25 mouse cellular contexts compared by ENCODE assay signal in genomic region chr11:16080811-16081351, GRCm38 (mm10).
DNase-seq lines count a peak whose midpoint lies in the region; ATAC-seq and TF ChIP-seq lines count a peak whose summit lies in the region.
"Had no signal": no experiment of that assay in that cellular context is flagged by ENCODE, and none has a peak within 500 bp of the region (broad histone marks: within the 10 kb centered on the region; RNA-seq: fewer than 3 reads in every experiment).

No protein-coding gene starts in this region.

- 57% methylated on average over 1 of the region's 1 CpGs for WGBS in forebrain, postnatal 0 days
- WGBS in forebrain, embryonic 12.5 days, result 58% methylated on average over 1 of the region's 1 CpGs
- WGBS in midbrain, embryonic 12.5 days, result 45% methylated on average over 1 of the region's 1 CpGs
- 19% methylated on average over 1 of the region's 1 CpGs for WGBS in midbrain, embryonic 16.5 days

- no peak overlapping the region for H3K9ac ChIP-seq in forebrain, postnatal 0 days
- no peak overlapping the region for H3K9ac ChIP-seq in forebrain, embryonic 12.5 days
- no peak overlapping the region for H3K9ac ChIP-seq in midbrain, embryonic 12.5 days (replicated peaks)
- no peak overlapping the region for H3K9ac ChIP-seq in midbrain, embryonic 16.5 days (ENCODE audit: low read depth, low read length)
- H3K9ac ChIP-seq: embryonic facial prominence, embryonic 12.5 days; embryonic facial prominence, embryonic 15.5 days; forebrain, embryonic 13.5 days; hindbrain, embryonic 12.5 days; hindbrain, embryonic 15.5 days had no signal

- no peaks in the 10 kb centered on the region for H3K36me3 ChIP-seq in forebrain, postnatal 0 days (ENCODE audit: insufficient read depth)
- no peaks in the 10 kb centered on the region for H3K36me3 ChIP-seq in forebrain, embryonic 12.5 days (replicated peaks)
- H3K36me3 ChIP-seq in midbrain, embryonic 12.5 days, result no peaks in the 10 kb centered on the region
- H3K36me3 ChIP-seq in midbrain, embryonic 16.5 days (ENCODE audit: control insufficient read depth, insufficient read depth, low read length), result no peaks in the 10 kb centered on the region
- H3K36me3 ChIP-seq: embryonic facial prominence, embryonic 12.5 days; embryonic facial prominence, embryonic 15.5 days; G1E; hindbrain, embryonic 12.5 days; hindbrain, embryonic 15.5 days had no signal

- no peak overlapping the region for H3K27ac ChIP-seq in forebrain, postnatal 0 days (ENCODE audit: low read depth, low read length)
- H3K27ac ChIP-seq in forebrain, embryonic 12.5 days, result no peak overlapping the region
- no peak overlapping the region for H3K27ac ChIP-seq in midbrain, embryonic 12.5 days (replicated peaks)
- H3K27ac ChIP-seq in midbrain, embryonic 16.5 days (ENCODE audit: low read length), result no peak overlapping the region
- H3K27ac ChIP-seq: embryonic facial prominence, embryonic 12.5 days; embryonic facial prominence, embryonic 15.5 days; forebrain, embryonic 13.5 days; gastrocnemius, adult 2 months; hindbrain, embryonic 12.5 days; hindbrain, embryonic 15.5 days had no signal

- H3K4me1 ChIP-seq in forebrain, postnatal 0 days (ENCODE audit: insufficient read depth), result no peaks in the 10 kb centered on the region
- H3K4me1 ChIP-seq in forebrain, embryonic 12.5 days, result no peaks in the 10 kb centered on the region
- H3K4me1 ChIP-seq in midbrain, embryonic 12.5 days, result no peaks in the 10 kb centered on the region
- H3K4me1 ChIP-seq in midbrain, embryonic 16.5 days (ENCODE audit: control insufficient read depth, insufficient read depth, low read length), result no peaks in the 10 kb centered on the region
- H3K4me1 ChIP-seq: embryonic facial prominence, embryonic 12.5 days; embryonic facial prominence, embryonic 15.5 days; forebrain, embryonic 13.5 days; hindbrain, embryonic 12.5 days; hindbrain, embryonic 15.5 days had no signal

- H3K9me3 ChIP-seq in forebrain, postnatal 0 days (ENCODE audit: low read length), result no peaks in the 10 kb centered on the region
- no peaks in the 10 kb centered on the region for H3K9me3 ChIP-seq in forebrain, embryonic 12.5 days
- no peaks in the 10 kb centered on the region for H3K9me3 ChIP-seq in midbrain, embryonic 12.5 days
- no peaks in the 10 kb centered on the region for H3K9me3 ChIP-seq in midbrain, embryonic 16.5 days (replicated peaks; ENCODE audit: control insufficient read depth, low read length, poor library complexity, severe bottlenecking)
- H3K9me3 ChIP-seq: embryonic facial prominence, embryonic 12.5 days; embryonic facial prominence, embryonic 15.5 days; forebrain, embryonic 13.5 days; G1E; hindbrain, embryonic 12.5 days; hindbrain, embryonic 15.5 days had no signal

- no peak for DNase-seq in forebrain, postnatal 0 days
- peak; percentile 4 for DNase-seq in brain, adult 2 months (ENCODE audit: low read depth, low spot score)
- DNase-seq in kidney, adult 18-20 months, result no peak
- no peak for DNase-seq in ovary, postnatal 14 days (ENCODE audit: low spot score)
- DNase-seq: adrenal gland, adult 2 months; adrenal gland, postnatal 14 days; B cell, adult 2 months; cerebellum, adult 11 months; cerebellum, adult 2 months; cerebellum, adult 9-11 months; cerebellum, postnatal 25 days; gastrocnemius, adult 2 months; gastrocnemius, postnatal 14 days; heart, adult 11 months had no signal

- ATAC-seq in forebrain, postnatal 0 days, result peak; percentile 40; the same call in 1 of the 2 replicates
- no peak for ATAC-seq in forebrain, embryonic 12.5 days (ENCODE audit: low FRiP score)
- peak; percentile 76 for ATAC-seq in midbrain, embryonic 12.5 days (ENCODE audit: low FRiP score, low read depth)
- no peak for ATAC-seq in midbrain, embryonic 16.5 days
- ATAC-seq: forebrain, embryonic 13.5 days had no signal

- H3K4me3 ChIP-seq in forebrain, postnatal 0 days (ENCODE audit: low read depth, low read length), result no peak overlapping the region
- no peak overlapping the region for H3K4me3 ChIP-seq in forebrain, embryonic 12.5 days (replicated peaks)
- H3K4me3 ChIP-seq in midbrain, embryonic 12.5 days, result no peak overlapping the region
- H3K4me3 ChIP-seq in midbrain, embryonic 16.5 days (ENCODE audit: low read depth, low read length), result no peak overlapping the region
- H3K4me3 ChIP-seq: embryonic facial prominence, embryonic 12.5 days; embryonic facial prominence, embryonic 15.5 days; forebrain, embryonic 13.5 days; gastrocnemius, adult 2 months; hindbrain, embryonic 12.5 days; hindbrain, embryonic 15.5 days had no signal

- no peak for TF ChIP-seq CTCF in forebrain, postnatal 0 days (IDR thresholded peaks at IDR 0.05; ENCODE audit: low read depth)

- no peaks in the 10 kb centered on the region for H3K27me3 ChIP-seq in forebrain, postnatal 0 days (ENCODE audit: insufficient read depth, low read length)
- no peaks in the 10 kb centered on the region for H3K27me3 ChIP-seq in forebrain, embryonic 12.5 days
- no peaks in the 10 kb centered on the region for H3K27me3 ChIP-seq in midbrain, embryonic 12.5 days
- H3K27me3 ChIP-seq in midbrain, embryonic 16.5 days (ENCODE audit: control insufficient read depth, insufficient read depth, low read depth, low read length), result no peaks in the 10 kb centered on the region
- H3K27me3 ChIP-seq: CH12.LX; embryonic facial prominence, embryonic 12.5 days; embryonic facial prominence, embryonic 15.5 days; forebrain, embryonic 13.5 days; hindbrain, embryonic 12.5 days; hindbrain, embryonic 15.5 days had no signal

- no peak overlapping the region for H3K4me2 ChIP-seq in forebrain, postnatal 0 days (ENCODE audit: low read depth)
- no peak overlapping the region for H3K4me2 ChIP-seq in forebrain, embryonic 12.5 days
- H3K4me2 ChIP-seq in midbrain, embryonic 12.5 days (replicated peaks), result no peak overlapping the region
- no peak overlapping the region for H3K4me2 ChIP-seq in midbrain, embryonic 16.5 days (ENCODE audit: low read length)
- H3K4me2 ChIP-seq: embryonic facial prominence, embryonic 12.5 days; embryonic facial prominence, embryonic 15.5 days; forebrain, embryonic 13.5 days; heart, embryonic 11.5 days; hindbrain, embryonic 12.5 days; hindbrain, embryonic 15.5 days had no signal

Comparison
In these comparisons a context has a peak if more than half of its experiments do, and no peak if none do; other contexts are left out.
1. ATAC-seq: peak in forebrain, postnatal 0 days (single experiment) and midbrain, embryonic 12.5 days (single experiment); none in forebrain, embryonic 12.5 days (single experiment) and midbrain, embryonic 16.5 days (single experiment).